Mouse (Mus musculus): ENCODE data around the gene Psmg3. TPM values are rescaled to one million over a fixed set of nuclear protein-coding genes. Genes with fewer than 3 reads are reported as not detected.

The Psmg3 gene
- total RNA-seq (2021), result 10 to 100 TPM; 19.7 to 22.2 TPM
- long read RNA-seq, experiment 1, transcript Psmg3-201 (3 exons, 883 nt), result major isoform, 16 of 20 reads
- long read RNA-seq, experiment 1, partial matches to known transcripts, result 2 of 20 reads
- long read RNA-seq, experiment 1, other reads (novel, unspliced or antisense), result 0 of 20 reads
- long read RNA-seq, experiment 2, transcript Psmg3-201 (3 exons, 883 nt), result major isoform, 20 of 29 reads
- long read RNA-seq, experiment 2, partial matches to known transcripts, result 7 of 29 reads
- long read RNA-seq, experiment 2, other reads (novel, unspliced or antisense), result 0 of 29 reads

- DNase-seq (ENCODE audit: low spot score in 2 of 2), result peak; percentile 85 to 87
Observed at GRCm38 (mm10) chr5:139826357-139827055, at the start of gene Psmg3, which contains the start of gene Gm26938. Gene Psmg3, minus strand, starts transcription at chr5:139826885. Gene Gm26938, minus strand, starts transcription at chr5:139826407.

DNA sequence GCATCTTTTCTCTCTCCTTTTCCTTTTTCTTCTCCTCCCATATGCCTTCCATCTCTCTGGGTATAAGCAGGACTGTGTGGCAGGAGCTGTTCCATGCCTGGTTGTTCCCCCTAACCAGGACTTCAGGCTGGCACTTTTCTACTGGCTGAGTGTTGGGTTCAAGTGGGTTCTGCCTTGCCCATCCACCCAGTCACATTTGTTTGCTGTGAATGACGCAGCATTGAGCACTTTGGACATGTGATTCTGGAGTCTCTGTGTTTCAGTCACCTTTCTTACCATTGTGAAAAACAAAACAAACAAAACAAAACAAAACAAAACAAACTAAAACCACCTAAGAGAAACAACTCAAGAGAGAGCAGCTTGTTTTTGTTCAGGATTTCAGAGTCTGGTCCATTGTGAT is 44.8 kb upstream of the Psmg3 start:
- no peak for DNase-seq (ENCODE audit: low spot score in 2 of 2)

GRCm38 (mm10) chr5:139870886-139871285 is 44.2 kb upstream of the Psmg3 start:
- DNase-seq (ENCODE audit: low spot score in 2 of 2), result no peak

DNA sequence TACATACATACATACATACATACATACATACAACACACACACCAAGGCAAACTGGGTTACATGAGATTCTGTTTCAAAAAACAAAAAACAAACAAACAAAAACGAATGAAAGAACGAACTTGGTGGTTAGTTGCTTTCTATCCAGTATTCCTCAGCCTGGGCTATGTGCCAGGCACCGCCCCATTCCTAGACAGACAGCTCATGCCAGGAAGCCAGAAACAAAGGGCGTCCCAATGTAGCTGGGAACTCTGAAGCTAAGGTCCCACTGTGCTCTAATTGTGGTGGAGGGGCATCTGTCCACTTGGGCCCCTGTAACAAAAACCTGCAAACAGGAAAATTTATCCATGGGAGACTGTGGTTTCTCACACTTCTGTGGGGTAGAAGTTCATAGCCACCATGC is 36.1 kb upstream of the Psmg3 start:
- peak in 1 of 2 experiments; percentile 48 for DNase-seq (ENCODE audit: low spot score in 2 of 2)

GRCm38 (mm10) chr5:139860328-139861104 is 33.8 kb upstream of the Psmg3 start:
- no peak for DNase-seq (ENCODE audit: low spot score in 2 of 2)

- no peak for DNase-seq (ENCODE audit: low spot score in 2 of 2)
Observed at GRCm38 (mm10) chr5:139849626-139850320, 23.1 kb upstream of the Psmg3 start.

- no peak for DNase-seq (ENCODE audit: low spot score in 2 of 2)
Observed at GRCm38 (mm10) chr5:139839142-139839541, 12.5 kb upstream of the Psmg3 start.

DNA sequence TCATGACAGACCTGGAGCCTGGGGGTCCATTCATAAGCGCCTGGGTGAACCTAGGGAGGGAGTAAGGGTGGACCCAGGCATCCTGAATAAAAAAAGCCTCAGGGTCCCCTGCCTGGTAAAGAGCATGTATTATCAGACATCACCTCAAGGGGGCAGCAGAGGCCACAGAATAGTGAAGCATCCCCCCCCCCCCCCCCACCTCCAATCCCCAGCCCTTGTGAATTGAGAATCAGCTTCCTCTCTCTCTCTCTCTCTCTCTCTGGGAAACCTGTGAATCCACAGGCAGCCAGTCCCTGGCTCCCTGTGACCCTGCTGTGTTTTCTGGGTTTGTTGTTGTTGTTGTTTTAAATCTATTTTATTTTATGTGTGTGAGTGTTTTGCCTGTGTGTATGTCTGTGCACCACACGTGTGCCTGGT is 11.8 kb upstream of the Psmg3 start:
- peak in 1 of 2 experiments; percentile 47 for DNase-seq (ENCODE audit: low spot score in 2 of 2)

- DNase-seq (ENCODE audit: low spot score in 2 of 2), result no peak
Observed at GRCm38 (mm10) chr5:139835706-139836105, 9.0 kb upstream of the Psmg3 start.

DNA sequence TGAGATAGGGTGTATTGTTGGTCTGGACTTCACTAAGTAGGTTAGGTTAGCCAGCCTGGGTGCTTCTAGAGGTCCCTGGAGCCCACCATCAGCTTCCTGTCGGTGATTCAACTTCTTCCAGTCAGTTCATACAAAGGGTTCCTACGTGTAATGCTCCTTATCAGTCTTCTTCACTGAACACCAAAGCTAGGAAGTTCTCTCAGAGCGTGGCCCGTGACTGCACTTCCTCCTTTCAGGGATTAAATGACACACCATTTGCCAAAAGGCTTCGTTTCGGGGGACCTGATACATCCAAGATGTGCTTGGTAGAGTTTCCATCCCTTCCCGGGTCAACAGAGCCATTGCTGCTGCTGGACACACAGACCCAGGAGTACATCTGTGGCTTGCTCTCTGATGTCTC is 5.4 kb upstream of the Psmg3 start:
- DNase-seq (ENCODE audit: low spot score in 2 of 2), result no peak

DNA sequence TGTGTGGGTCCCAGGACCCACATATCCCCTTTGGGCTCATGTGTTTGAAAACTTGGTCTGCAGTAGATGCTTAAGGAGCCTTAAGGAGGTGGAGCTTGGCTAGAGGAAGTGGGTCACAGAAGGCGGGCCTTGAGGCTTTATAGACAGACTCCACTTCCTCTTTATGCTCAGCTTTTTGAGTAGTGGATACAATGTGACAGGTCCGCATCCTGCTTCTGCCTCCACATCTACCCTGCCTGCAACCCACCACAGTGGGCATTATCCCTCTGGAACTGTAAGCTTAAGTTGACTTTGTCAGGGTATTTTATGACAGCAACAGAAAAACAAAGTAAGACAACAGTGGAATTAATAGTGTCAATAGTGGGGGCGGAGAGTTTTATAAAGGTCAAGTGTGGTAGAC is 4.0 kb upstream of the Psmg3 start:
- DNase-seq (ENCODE audit: low spot score in 2 of 2), result no peak

DNA sequence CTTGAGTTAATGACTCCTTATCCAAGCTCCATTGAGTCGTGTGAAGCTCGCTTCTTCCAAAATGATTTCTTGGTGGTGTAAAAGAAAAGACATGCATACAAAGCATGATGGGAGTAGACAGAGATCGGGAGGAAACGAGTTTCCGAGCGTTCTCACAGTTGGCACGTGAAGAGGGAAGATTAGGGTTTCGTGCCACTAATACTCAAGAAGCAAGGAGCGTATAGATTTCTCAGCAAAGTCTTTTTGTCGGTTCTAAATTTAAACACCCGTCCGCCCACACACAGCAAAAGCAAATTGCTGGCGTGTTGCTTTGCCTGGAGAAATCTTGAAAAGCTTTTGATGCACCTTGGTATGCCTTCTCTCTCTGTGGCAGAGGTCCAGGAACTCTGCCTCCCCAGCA is 2.7 kb upstream of the Psmg3 start:
- DNase-seq (ENCODE audit: low spot score in 2 of 2), result no peak

DNA sequence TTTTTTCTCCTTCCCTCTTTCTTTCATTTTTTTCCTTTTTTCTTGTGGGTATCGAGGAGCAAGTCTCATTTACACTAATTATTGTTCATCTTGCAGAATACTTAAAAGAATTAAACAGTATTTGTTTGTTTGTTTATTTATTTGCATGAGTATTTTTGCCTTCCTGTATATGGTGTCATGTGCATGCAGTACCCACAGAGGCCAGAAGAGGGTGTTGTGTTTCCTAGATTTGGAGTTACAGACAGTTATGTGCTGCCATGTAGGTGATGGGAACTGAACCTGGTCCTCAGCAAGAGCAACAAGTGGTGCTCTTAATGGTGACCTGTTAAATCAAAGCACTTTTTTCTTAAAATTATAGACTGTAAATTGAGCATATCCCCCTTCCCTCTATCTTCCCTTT is 908 bp upstream of the Psmg3 start:
- no peak for DNase-seq (ENCODE audit: low spot score in 2 of 2)

- DNase-seq (ENCODE audit: low spot score in 2 of 2), result no peak
Observed at GRCm38 (mm10) chr5:139825947-139826346, 738 bp downstream of the Psmg3 start.

DNA sequence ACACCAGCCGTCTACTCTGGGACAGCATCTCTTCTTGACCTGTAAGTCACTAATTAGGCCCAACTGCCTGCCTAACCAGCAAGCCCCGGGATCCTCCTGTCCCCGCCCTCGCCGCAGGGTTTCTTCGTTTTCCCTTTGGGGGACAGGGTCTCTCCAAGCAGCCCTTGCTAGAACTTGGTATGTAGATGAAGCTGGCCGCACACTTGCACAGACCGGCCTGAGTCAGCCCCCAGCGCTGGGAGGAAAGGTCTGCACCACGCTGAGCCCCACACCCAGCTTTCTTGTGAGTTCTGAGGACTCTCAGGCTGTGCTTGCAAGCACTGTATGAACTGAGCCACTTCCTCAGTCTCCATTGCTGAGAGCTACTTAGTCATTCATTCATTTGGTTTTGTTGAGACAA is 2.2 kb downstream of the Psmg3 start:
- DNase-seq (ENCODE audit: low spot score in 2 of 2), result no peak

DNA sequence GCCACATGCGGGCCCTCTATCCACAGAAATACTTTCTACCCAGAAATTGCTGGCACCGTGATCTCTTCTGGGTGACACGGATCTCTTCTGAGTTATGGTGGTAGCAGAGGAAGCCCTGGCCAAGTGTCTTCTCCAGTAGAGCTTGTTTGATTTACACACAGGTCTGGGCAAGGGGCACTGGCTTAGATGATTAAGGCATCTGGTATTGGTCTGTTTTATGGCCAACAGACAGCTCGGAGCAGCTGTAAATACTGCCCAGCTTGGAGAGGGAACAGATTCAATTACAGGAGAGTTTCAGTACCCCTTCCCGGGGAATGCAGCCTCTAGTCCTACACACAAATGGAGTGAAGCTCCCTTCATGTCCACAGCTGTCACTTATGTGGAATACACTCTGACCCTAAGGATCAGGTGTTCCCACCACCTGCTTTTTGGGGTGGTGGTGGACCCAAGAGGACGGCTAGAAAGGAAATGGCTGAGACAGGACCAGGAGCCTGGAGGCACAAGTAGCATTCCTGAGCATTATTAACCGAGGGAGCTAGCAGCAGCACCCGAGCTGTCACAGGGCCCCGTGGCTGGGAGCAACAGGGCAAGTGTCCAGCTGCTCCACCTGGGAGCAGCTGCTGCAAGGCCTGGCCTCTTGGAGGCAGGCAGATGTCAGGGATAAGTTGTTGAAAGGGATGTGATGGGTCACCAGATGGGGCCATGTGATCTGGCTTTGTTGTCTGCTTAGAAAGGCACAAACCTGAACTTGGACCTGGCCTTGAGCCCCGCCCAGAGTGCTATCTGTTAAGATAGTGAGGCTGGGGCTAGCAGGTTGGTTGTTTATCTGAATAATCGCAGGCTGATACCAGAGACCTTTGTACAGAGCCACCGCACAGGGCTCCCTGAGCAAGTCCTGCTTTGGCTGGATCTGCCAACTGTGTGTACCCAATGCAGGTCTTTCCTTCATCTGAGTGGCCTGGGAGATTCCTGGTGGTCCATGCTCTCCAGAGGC is 4.9 kb downstream of the Psmg3 start:
- DNase-seq (ENCODE audit: low spot score in 2 of 2), result no peak

DNA sequence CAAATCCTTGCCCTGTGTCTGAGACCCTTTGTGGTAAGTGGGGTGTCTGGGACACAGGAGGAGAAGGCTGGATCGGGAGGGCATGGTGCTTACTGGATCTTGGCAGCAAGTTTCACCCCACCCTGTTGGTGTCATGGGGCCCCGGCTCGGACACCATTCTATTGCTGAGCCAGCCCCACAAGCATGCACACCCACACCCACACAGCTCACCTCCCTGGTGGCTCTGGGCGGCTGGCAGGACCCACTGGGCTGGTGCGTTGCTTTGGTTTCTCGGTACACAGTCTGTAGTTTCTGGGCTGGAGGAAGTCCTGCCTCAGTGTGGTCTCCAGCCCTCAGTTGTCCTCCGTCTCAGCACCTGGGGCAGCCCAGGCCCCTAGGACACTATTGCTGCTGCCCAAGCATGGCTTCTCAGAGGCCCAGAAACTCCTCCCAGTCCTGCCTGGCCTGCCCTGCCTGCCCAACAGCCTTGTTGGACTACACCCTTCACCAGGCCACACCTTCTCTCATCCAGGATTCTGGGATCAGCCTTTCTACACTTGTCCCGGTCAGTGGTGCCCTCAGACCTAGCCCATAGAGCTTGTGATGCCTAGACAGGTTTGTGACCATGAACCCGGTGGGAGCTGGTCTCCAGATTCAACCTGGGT is 7.0 kb downstream of the Psmg3 start, which contains the start of gene Tmem184a:
Gene Tmem184a (minus strand): TSS at position 380 of the 644 bp plus-strand sequence.
- DNase-seq (ENCODE audit: low spot score in 2 of 2), result no peak

- DNase-seq (ENCODE audit: low spot score in 2 of 2), result no peak
Observed at GRCm38 (mm10) chr5:139818801-139819200, 7.9 kb downstream of the Psmg3 start.

- no peak for DNase-seq (ENCODE audit: low spot score in 2 of 2)
Observed at GRCm38 (mm10) chr5:139818056-139818455, 8.6 kb downstream of the Psmg3 start.
